ENCODE assay signal across 8 mouse cellular contexts in genomic region chr13:21935833-21936232, GRCm38 (mm10). TPM values are rescaled to one million over a fixed set of nuclear protein-coding genes. Genes with fewer than 3 reads are reported as not detected.
DNase-seq lines count a peak whose midpoint lies in the region; ATAC-seq and TF ChIP-seq lines count a peak whose summit lies in the region.

No protein-coding gene starts in this region.

- dilution Hi-C loops in CH12.LX (cut with MboI; ENCODE audit: extremely low pct_ligation_motif_present, extremely low pct_unique_long_range_greater_than_20kb, low sequenced_read_pairs): no loop called here

- no peak for TF ChIP-seq RAD21 in CH12.LX (IDR thresholded peaks at IDR 0.05; ENCODE audit: low read depth, low read length)

- peak overlapping the region; percentile 62 for H3K4me3 ChIP-seq in heart, embryonic 10.5 days
- H3K4me3 ChIP-seq in CH12.LX (replicated peaks in 1 of 3; ENCODE audit: low read depth in 2 of 3, low read length in 2 of 3, poor library complexity in 1 of 3): peak overlapping the region; percentile 48 to 56 (median 52)
- H3K4me3 ChIP-seq in forebrain, embryonic 11.5 days (ENCODE audit: low read depth, low read length): peak overlapping the region; percentile 21; the same call in 1 of the 2 replicates
- peak overlapping the region; percentile 53 for H3K4me3 ChIP-seq in liver, embryonic 11.5 days (ENCODE audit: low read depth, low read length)

- no peaks in the 10 kb centered on the region for H3K27me3 ChIP-seq in heart, embryonic 10.5 days (ENCODE audit: insufficient read depth, poor library complexity, severe bottlenecking)
- H3K27me3 ChIP-seq in CH12.LX (replicated peaks): peaks cover 6% of the 10 kb centered on the region
- no peaks in the 10 kb centered on the region for H3K27me3 ChIP-seq in forebrain, embryonic 11.5 days (ENCODE audit: control insufficient read depth, insufficient read depth, low read length)
- no peaks in the 10 kb centered on the region for H3K27me3 ChIP-seq in liver, embryonic 11.5 days (replicated peaks; ENCODE audit: control insufficient read depth, insufficient read depth, low read length)

- in situ Hi-C loops in CH12.LX (cut with MboI; ENCODE audit: low pct_ligation_motif_present, low pct_unique_long_range_greater_than_20kb, low sequenced_read_pairs): loop anchor here (25.0 kb wide), 3 partner anchors 224 to 1576 kb away; partner anchors contain the start of genes Hist1h2ai, Hist1h2bl, Hist1h2bm and Hist1h3h

- peak overlapping the region; percentile 97; the same call in 1 of the 2 replicates for H3K4me2 ChIP-seq in CH12.LX (ENCODE audit: insufficient read depth, low read depth, poor library complexity, severe bottlenecking)
- peak overlapping the region; percentile 29 for H3K4me2 ChIP-seq in forebrain, embryonic 11.5 days (ENCODE audit: low read depth, low read length, severe bottlenecking)
- H3K4me2 ChIP-seq in liver, embryonic 11.5 days: peak overlapping the region; percentile 73

- peak; percentile 81 for DNase-seq in heart, embryonic 10.5 days (ENCODE audit: low spot score)
- no peak for DNase-seq in heart, adult 9 months (ENCODE audit: low spot score in 2 of 2)
- peak; percentile 90 for DNase-seq in CH12.LX (ENCODE audit: extremely low read depth)
- DNase-seq in forebrain, embryonic 11.5 days (ENCODE audit: low spot score): no peak
- DNase-seq in liver, embryonic 11.5 days (ENCODE audit: low spot score): peak; percentile 41
- no peak for DNase-seq in c-Kit-positive CD71-positive TER-119-positive erythroid progenitor cells, embryonic 14.5 days (ENCODE audit: low spot score)
- DNase-seq in cerebellum, adult 18-20 months: no peak
- DNase-seq in gastrocnemius, postnatal 25 days: no peak

- H3K36me3 ChIP-seq in heart, embryonic 10.5 days: no peaks in the 10 kb centered on the region
- H3K36me3 ChIP-seq in CH12.LX (replicated peaks in 1 of 2; ENCODE audit: control insufficient read depth in 1 of 2, insufficient read depth in 1 of 2, low read length in 1 of 2): no peaks in the 10 kb centered on the region
- no peaks in the 10 kb centered on the region for H3K36me3 ChIP-seq in forebrain, embryonic 11.5 days (ENCODE audit: control insufficient read depth, insufficient read depth, low read length)
- H3K36me3 ChIP-seq in liver, embryonic 11.5 days (ENCODE audit: control insufficient read depth, insufficient read depth, low read length): no peaks in the 10 kb centered on the region

- whole genome bisulfite sequencing in heart, embryonic 10.5 days: under 1% methylated on average over 7 of the region's 7 CpGs
- 3% methylated on average over 7 of the region's 7 CpGs for WGBS in forebrain, embryonic 11.5 days
- WGBS in liver, embryonic 11.5 days: 1% methylated on average over 7 of the region's 7 CpGs

- TF ChIP-seq POLR2A in CH12.LX (IDR thresholded peaks at IDR 0.05; ENCODE audit: low read depth, low read length): no peak

- H3K27ac ChIP-seq in heart, embryonic 10.5 days: peak overlapping the region; percentile 45; the same call in 1 of the 2 replicates
- no peak overlapping the region for H3K27ac ChIP-seq in CH12.LX (ENCODE audit: insufficient read depth, low read depth)
- H3K27ac ChIP-seq in forebrain, embryonic 11.5 days (ENCODE audit: low read depth, low read length): no peak overlapping the region
- no peak overlapping the region for H3K27ac ChIP-seq in liver, embryonic 11.5 days (ENCODE audit: low read depth, low read length)

- TF ChIP-seq EP300 in CH12.LX (IDR thresholded peaks at IDR 0.05; ENCODE audit: low read length): no peak

- H3K4me1 ChIP-seq in heart, embryonic 10.5 days: 0 out of 2 replicates have a peak, but pooled peaks cover 3% of the 10 kb centered on the region
- H3K4me1 ChIP-seq in CH12.LX (ENCODE audit: control insufficient read depth in 1 of 2, insufficient read depth in 2 of 2): peaks cover 0 to 15% of the 10 kb centered on the region in 2 experiments; a peak in 2 of 4 replicates
- H3K4me1 ChIP-seq in forebrain, embryonic 11.5 days (replicated peaks; ENCODE audit: control insufficient read depth, insufficient read depth, low read length): 0 out of 2 replicates have a peak, but pooled peaks cover 2% of the 10 kb centered on the region
- peaks cover 18% of the 10 kb centered on the region; the same call in 1 of the 2 replicates for H3K4me1 ChIP-seq in liver, embryonic 11.5 days (replicated peaks; ENCODE audit: control insufficient read depth, insufficient read depth, low read length)

- TF ChIP-seq CTCF in CH12.LX (conservative IDR thresholded peaks at IDR 0.05 in 1 of 2, IDR thresholded peaks at IDR 0.05 in 1 of 2; ENCODE audit: low read depth in 2 of 2, low read length in 2 of 2): no peak

- peak overlapping the region; percentile 63 for H3K9ac ChIP-seq in CH12.LX (ENCODE audit: insufficient read depth, low read depth)
- H3K9ac ChIP-seq in forebrain, embryonic 11.5 days (ENCODE audit: low read length): no peak overlapping the region
- H3K9ac ChIP-seq in liver, embryonic 11.5 days (ENCODE audit: low read depth, low read length): 0 out of 2 replicates have a peak overlapping the region, but pooled peaks have one; percentile 22

- no peaks in the 10 kb centered on the region for H3K79me2 ChIP-seq in CH12.LX (replicated peaks; ENCODE audit: control insufficient read depth, extremely low read depth, insufficient read depth, poor library complexity, severe bottlenecking)

- no peak for ATAC-seq in forebrain, embryonic 11.5 days (replicated peaks; ENCODE audit: low FRiP score)
- no peak for ATAC-seq in liver, embryonic 11.5 days (replicated peaks; ENCODE audit: low FRiP score)

- no peaks in the 10 kb centered on the region for H3K9me3 ChIP-seq in heart, embryonic 10.5 days
- peaks cover 5% of the 10 kb centered on the region for H3K9me3 ChIP-seq in CH12.LX (replicated peaks; ENCODE audit: low read length)
- H3K9me3 ChIP-seq in forebrain, embryonic 11.5 days (ENCODE audit: control insufficient read depth, low read length): no peaks in the 10 kb centered on the region
- no peaks in the 10 kb centered on the region for H3K9me3 ChIP-seq in liver, embryonic 11.5 days (ENCODE audit: control insufficient read depth, low read length)

TF ChIP-seq in CH12.LX, 34 proteins besides CTCF, POLR2A, EP300 and RAD21 (continues in another document):
- TF ChIP-seq NELFE (IDR thresholded peaks at IDR 0.05; ENCODE audit: low read depth, low read length) (no peak), TCF12 (IDR thresholded peaks at IDR 0.05; ENCODE audit: low read depth, low read length) (no peak), MEF2A (IDR thresholded peaks at IDR 0.05; ENCODE audit: borderline replicate concordance, low read depth, low read length) (no peak), JUND (conservative IDR thresholded peaks at IDR 0.05; ENCODE audit: low read depth, low read length) (0 out of 2 replicates have a peak, but pooled peaks have one; percentile 5), MAZ (IDR thresholded peaks at IDR 0.05; ENCODE audit: low read depth, low read length) (no peak), HCFC1 (IDR thresholded peaks at IDR 0.05; ENCODE audit: low read depth, low read length) (0 out of 2 replicates have a peak, but pooled peaks have one; percentile 8), UBTF (IDR thresholded peaks at IDR 0.05; ENCODE audit: low read depth, low read length) (no peak), MAFK (IDR thresholded peaks at IDR 0.05; ENCODE audit: insufficient replicate concordance, low read length) (0 out of 2 replicates have a peak, but pooled peaks have one; percentile 1), USF1 (IDR thresholded peaks at IDR 0.05; ENCODE audit: low read depth, low read length) (no peak), BHLHE40 (IDR thresholded peaks at IDR 0.05; ENCODE audit: low read depth, low read length) (no peak), ETS1 (conservative IDR thresholded peaks at IDR 0.05; ENCODE audit: low read depth, low read length) (no peak), CHD2 (IDR thresholded peaks at IDR 0.05; ENCODE audit: low read length) (no peak), ZC3H11A (IDR thresholded peaks at IDR 0.05; ENCODE audit: low read depth, low read length) (no peak), NRF1 (IDR thresholded peaks at IDR 0.05; ENCODE audit: low read depth, low read length) (no peak), ZMIZ1 (IDR thresholded peaks at IDR 0.05; ENCODE audit: low read depth, low read length) (no peak), SIN3A (IDR thresholded peaks at IDR 0.05; ENCODE audit: low read length) (no peak), JUN (IDR thresholded peaks at IDR 0.05; ENCODE audit: insufficient read depth, low read depth, low read length) (0 out of 2 replicates have a peak, but pooled peaks have one; percentile 40), ZNF384 (IDR thresholded peaks at IDR 0.05; ENCODE audit: low read depth, low read length) (peak; percentile 49; the same call in 1 of the 2 replicates), GABPA (IDR thresholded peaks at IDR 0.05; ENCODE audit: insufficient replicate concordance, low read depth, low read length) (no peak), CHD1 (IDR thresholded peaks at IDR 0.05; ENCODE audit: low read depth, low read length) (no peak), ZKSCAN1 (IDR thresholded peaks at IDR 0.05; ENCODE audit: borderline replicate concordance, low read depth, low read length) (no peak), POLR2AphosphoS2 (IDR thresholded peaks at IDR 0.05; ENCODE audit: low read depth, low read length) (no peak), PAX5 (IDR thresholded peaks at IDR 0.05; ENCODE audit: low read length) (no peak), E2F4 (IDR thresholded peaks at IDR 0.05; ENCODE audit: insufficient replicate concordance, low read depth, low read length) (no peak), USF2 (conservative IDR thresholded peaks at IDR 0.05; ENCODE audit: low read depth, low read length) (no peak)

RNA-seq across cellular contexts. Expression of gene Zfp184, which starts 9.1 kb away (rescaled TPM):
- 7.4 and 9.1 TPM in 2 replicates for polyA plus RNA-seq in heart, embryonic 10.5 days (2016; fragmentation: Nextera tagmentation; extraction: Ambion mirVana)
- total RNA-seq in CH12.LX (2012; rRNA removed) (2.3 and 3.1 TPM in 2 replicates), CH12.LX (2014; rRNA removed) (2.0 and 3.3 TPM in 2 replicates)
- polyA plus RNA-seq in CH12.LX (2012; ENCODE audit: insufficient read length, low read depth): 0.79 and 0.80 TPM in 2 replicates
- polyA plus RNA-seq in forebrain, embryonic 11.5 days (2014; fragmentation: Nextera tagmentation; extraction: Ambion mirVana): 25.9 and 27.5 TPM in 2 replicates
- polyA plus RNA-seq in liver, embryonic 11.5 days (2014; fragmentation: Nextera tagmentation; extraction: Ambion mirVana): 5.1 and 5.9 TPM in 2 replicates
- total RNA-seq in gastrocnemius, postnatal 25 days (2021): under 1 TPM; 0.26 to 0.54 TPM

RNA-seq across cellular contexts. Expression of gene Pom121l2, which starts 45.2 kb away (rescaled TPM):
- 0.09 TPM in 1 of 2 replicates, not detected in the other for polyA plus RNA-seq in heart, embryonic 10.5 days (2016; fragmentation: Nextera tagmentation; extraction: Ambion mirVana)
- total RNA-seq in CH12.LX (2012; rRNA removed) (not detected in 2 replicates), CH12.LX (2014; rRNA removed) (not detected in 2 replicates)
- polyA plus RNA-seq in CH12.LX (2012; ENCODE audit: insufficient read length, low read depth): not detected in 2 replicates
- polyA plus RNA-seq in forebrain, embryonic 11.5 days (2014; fragmentation: Nextera tagmentation; extraction: Ambion mirVana): 0.12 TPM in 1 of 2 replicates, not detected in the other
- not detected in 2 replicates for polyA plus RNA-seq in liver, embryonic 11.5 days (2014; fragmentation: Nextera tagmentation; extraction: Ambion mirVana)
- not detected for total RNA-seq in gastrocnemius, postnatal 25 days (2021)

Comparison
In these comparisons a context has a peak if more than half of its experiments do, and no peak if none do; other contexts are left out.
1. DNase-seq: peak in heart, embryonic 10.5 days (single experiment), CH12.LX (single experiment) and liver, embryonic 11.5 days (single experiment); none in heart, adult 9 months (0 of 2), forebrain, embryonic 11.5 days (single experiment), c-Kit-positive CD71-positive TER-119-positive erythroid progenitor cells, embryonic 14.5 days (single experiment), cerebellum, adult 18-20 months (0 of 2) and gastrocnemius, postnatal 25 days (single experiment).
2. H3K4me2 ChIP-seq: peak in every context shown above with its lines; median percentile 97 in CH12.LX; 73 in liver, embryonic 11.5 days; 29 in forebrain, embryonic 11.5 days.
3. Peak in every context shown above with its lines, with median percentiles within 50 percentile points of each other: H3K4me3 ChIP-seq.